Mouse (Mus musculus) hindbrain, embryonic 11.5 days (tissue): ENCODE measurements around the gene Barx1. TPM values are rescaled to one million over a fixed set of nuclear protein-coding genes. Genes with fewer than 3 reads are reported as not detected.

ENCODE experiments used
- ATAC-seq: fragments of 200-750 bp; cut with Nextera tagmentation; 2 replicates; pipeline ENCODE4 v1.8.0; 2017; ENCODE audit warnings: mild to moderate bottlenecking, moderate TSS enrichment, moderate library complexity; ENCODE audit not compliant: low FRiP score
- DNase-seq: peaks from one replicate; pipeline ENCODE4 v3.0.0-alpha.2; 2015; ENCODE audit warnings: low spot score
- H3K27ac ChIP-seq: fragments of 300-500 bp; sonication (generic); 2 replicates; pipeline ENCODE4 v1.5.1; 2014; ENCODE audit warnings: mild to moderate bottlenecking, low read depth, low read length
- H3K27me3 ChIP-seq: fragments of 300-500 bp; sonication (generic); 2 replicates; pipeline ENCODE4 v1.6.1; 2014; ENCODE audit warnings: mild to moderate bottlenecking, low read length, moderate library complexity, mixed read lengths; ENCODE audit not compliant: control insufficient read depth, insufficient read depth
- H3K36me3 ChIP-seq: fragments of 300-500 bp; sonication (generic); 2 replicates; pipeline ENCODE4 v1.6.1; 2014; ENCODE audit warnings: mild to moderate bottlenecking, low read length, moderate library complexity, mixed read lengths; ENCODE audit not compliant: control insufficient read depth, insufficient read depth
- H3K4me1 ChIP-seq: fragments of 300-500 bp; sonication (generic); replicated peaks from 2 replicates; pipeline ENCODE4 v1.6.1; 2014; ENCODE audit warnings: low read length, mixed read lengths; ENCODE audit not compliant: control insufficient read depth, insufficient read depth
- H3K4me2 ChIP-seq: fragments of 300-500 bp; sonication (generic); replicated peaks from 2 replicates; pipeline ENCODE4 v1.6.1; 2014; ENCODE audit warnings: mild to moderate bottlenecking, low read depth, low read length
- H3K4me3 ChIP-seq: fragments of 300-500 bp; sonication (generic); 2 replicates; pipeline ENCODE4 v1.5.1; 2014; ENCODE audit warnings: low read depth, low read length
- H3K9ac ChIP-seq: fragments of 300-500 bp; sonication (generic); 2 replicates; pipeline ENCODE4 v1.6.1; 2014; ENCODE audit warnings: low read depth, low read length
- H3K9me3 ChIP-seq: fragments of 300-500 bp; sonication (generic); 2 replicates; pipeline ENCODE4 v1.6.1; 2016; ENCODE audit warnings: low read length; ENCODE audit not compliant: control insufficient read depth
- WGBS: fragments of 180-500 bp; shearing (Covaris S2); extraction: QIAGEN DNeasy Blood & Tissue Kit; methylation state at CpG from one replicate; pipeline ENCODE4 v1.1.7; 2014; 5-methylcytosine and 5-hydroxymethylcytosine counted together
- polyA plus RNA-seq: library from polyadenylated mRNA; unstranded; fragments of >200 nt; fragmentation: Nextera tagmentation; extraction: Ambion mirVana; gene quantifications from 2 replicates; pipeline ENCODE4 v1.2.1, GENCODE M21; 2014

Gene Barx1
- polyA plus RNA-seq, 1 experiment from 2014 or later: 0.83 TPM

DNA sequence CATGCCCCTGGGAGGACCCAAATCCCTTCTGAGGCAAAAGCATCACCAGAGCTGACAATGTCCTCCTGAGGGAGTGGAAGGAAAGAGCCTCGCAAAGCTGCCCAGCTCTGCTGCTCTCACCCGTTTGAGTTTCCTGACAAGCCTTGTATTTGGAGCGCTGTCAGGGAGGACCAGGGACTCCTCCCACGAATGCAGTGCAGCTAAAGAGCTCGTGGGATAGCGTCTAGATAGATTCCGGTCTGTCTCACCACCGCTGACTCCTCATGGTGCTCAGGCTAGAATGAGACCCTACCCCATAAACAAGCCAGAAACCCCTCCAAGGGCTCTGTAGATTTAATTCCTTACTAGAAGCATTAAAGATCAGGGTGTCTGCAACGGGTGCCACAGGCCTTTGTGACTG is 5.0 kb upstream of the Barx1 start:
- Histone ChIP-seq H3K9ac (no peak overlapping the region), H3K27me3 (peaks cover 81% of the 10 kb centered on the region), H3K36me3 (no peaks in the 10 kb centered on the region), H3K4me3 (no peak overlapping the region), H3K9me3 (no peaks in the 10 kb centered on the region), H3K4me2 (no peak overlapping the region), H3K27ac (no peak overlapping the region), H3K4me1 (peaks cover under 1% of the 10 kb centered on the region; the same call in 1 of the 2 replicates)
- ATAC-seq (no peak), DNase-seq (peak; percentile 54)
- WGBS: 2% methylated on average over 9 of the region's 9 CpGs

DNA sequence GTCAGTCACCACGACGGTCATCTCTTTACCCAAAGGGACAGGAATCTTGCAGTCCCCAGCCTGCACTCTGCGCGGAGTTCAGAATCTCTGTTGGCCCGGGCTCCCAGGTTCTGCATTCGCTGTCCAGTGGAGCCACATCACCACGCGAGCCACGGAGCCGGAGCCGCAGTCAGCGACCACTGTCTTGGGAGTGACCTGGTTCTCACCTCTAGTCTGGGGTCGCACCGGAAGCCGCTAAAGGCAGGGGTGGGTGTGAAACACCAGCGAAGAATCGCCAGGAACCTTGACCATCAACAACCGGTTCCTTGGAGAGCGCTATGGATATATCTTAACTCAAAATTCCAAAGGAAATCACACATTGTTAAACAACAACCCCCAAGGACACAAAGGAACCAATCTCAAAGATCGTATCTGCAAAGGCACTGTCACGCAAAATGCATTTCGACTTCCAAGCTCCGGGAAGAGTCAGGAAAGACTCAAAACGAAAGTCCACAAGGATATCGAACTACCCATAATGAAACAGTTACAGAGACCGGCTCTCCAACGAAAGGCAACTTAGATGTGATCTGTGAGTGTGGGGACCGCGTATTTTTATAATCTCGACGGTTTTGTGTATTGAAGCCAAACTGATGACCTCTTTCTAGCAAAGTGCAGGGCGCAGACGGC is 4.1 kb upstream of the Barx1 start:
- WGBS: under 1% methylated on average over 33 of the region's 33 CpGs
- no peak overlapping the region for H3K27ac ChIP-seq
- DNase-seq: peak; percentile 64
- no peaks in the 10 kb centered on the region for H3K9me3 ChIP-seq
- H3K4me2 ChIP-seq: no peak overlapping the region
- H3K4me3 ChIP-seq: no peak overlapping the region
- no peak for ATAC-seq
- H3K4me1 ChIP-seq: peaks cover 5% of the 10 kb centered on the region
- no peak overlapping the region for H3K9ac ChIP-seq
- H3K27me3 ChIP-seq: peaks cover 83% of the 10 kb centered on the region
- H3K36me3 ChIP-seq: no peaks in the 10 kb centered on the region

DNA sequence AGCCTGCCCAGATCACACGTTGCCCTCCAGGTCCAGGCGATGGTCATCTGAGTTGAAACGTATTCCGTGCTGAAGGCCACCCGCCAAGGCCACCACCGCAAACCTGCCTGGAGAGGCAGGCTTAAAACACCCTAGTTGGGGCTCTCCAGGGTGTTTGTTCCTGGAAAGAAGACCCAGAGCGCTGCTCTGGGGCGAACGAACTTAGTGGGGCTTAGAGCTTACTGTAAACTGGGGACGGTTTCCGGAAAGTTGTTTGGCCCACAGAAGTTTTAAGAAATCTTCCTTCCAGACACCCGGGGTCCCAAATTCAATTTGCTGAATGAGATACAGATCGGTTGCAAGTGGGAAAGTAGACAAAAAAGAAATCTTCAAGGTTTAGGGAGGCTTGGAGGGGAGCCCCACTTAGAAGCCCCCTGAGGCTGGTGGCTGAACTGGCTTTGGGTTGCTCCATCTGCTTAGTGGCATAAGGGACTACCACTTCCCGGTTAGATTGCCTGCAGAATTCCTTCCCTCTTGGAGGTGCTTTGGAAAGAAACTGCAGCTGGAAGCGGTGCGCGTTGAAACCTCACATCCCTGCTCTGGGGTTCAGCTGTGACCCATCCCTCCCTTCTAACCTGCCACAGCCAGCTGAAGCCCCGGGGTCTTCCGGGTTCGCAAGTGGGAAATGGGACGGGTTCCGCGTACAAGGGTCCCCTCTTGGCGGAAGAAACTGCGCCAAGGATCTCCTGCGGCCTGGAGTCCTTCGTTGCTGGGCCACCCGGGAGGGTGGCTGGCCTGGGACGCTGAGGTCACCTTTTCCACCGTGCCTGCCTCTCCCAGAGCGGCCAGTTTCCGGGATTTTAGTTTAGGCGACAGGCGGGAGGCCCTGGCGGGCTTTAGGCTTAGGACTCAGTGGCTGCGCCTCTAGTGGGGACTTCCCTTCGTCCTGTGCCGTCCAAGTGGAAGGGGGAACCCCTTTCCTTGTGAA is 3.3 kb upstream of the Barx1 start:
- H3K9ac ChIP-seq: no peak overlapping the region
- no peak for ATAC-seq
- H3K4me2 ChIP-seq: no peak overlapping the region
- under 1% methylated on average over 38 of the region's 38 CpGs for WGBS
- H3K27ac ChIP-seq: no peak overlapping the region
- no peaks in the 10 kb centered on the region for H3K36me3 ChIP-seq
- peaks cover 5% of the 10 kb centered on the region for H3K4me1 ChIP-seq
- peak; percentile 64 for DNase-seq
- no peak overlapping the region for H3K4me3 ChIP-seq
- H3K9me3 ChIP-seq: no peaks in the 10 kb centered on the region
- H3K27me3 ChIP-seq: peaks cover 86% of the 10 kb centered on the region

DNA sequence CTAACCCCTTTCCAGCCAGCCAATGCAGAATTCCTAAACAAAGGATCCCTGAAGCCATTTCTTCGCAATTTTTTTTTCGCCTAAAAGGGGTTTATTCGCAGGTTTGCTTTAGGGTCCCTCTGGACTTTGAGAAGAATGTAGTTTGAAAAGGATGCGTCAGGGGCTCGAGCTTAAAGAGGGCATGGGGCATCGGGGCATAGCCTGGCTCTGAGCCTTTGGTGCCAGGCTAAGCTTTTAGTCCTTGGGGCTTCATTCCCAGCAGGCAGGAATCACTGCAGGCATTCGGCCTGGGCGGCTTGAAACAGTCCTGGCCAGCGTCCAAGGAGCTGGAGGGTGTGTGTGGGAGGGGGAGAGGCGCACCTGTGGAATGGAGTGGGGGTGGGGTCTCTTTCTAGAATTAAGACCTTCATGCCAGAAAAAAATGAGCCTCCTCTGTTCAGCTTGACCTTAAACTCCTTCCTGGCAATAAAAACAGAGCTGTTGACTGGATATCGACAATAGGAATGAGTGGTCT is 2.5 kb upstream of the Barx1 start:
- H3K9me3 ChIP-seq: no peaks in the 10 kb centered on the region
- peaks cover 5% of the 10 kb centered on the region for H3K4me1 ChIP-seq
- H3K4me2 ChIP-seq: no peak overlapping the region
- H3K9ac ChIP-seq: no peak overlapping the region
- 2% methylated on average over 11 of the region's 11 CpGs for WGBS
- no peak overlapping the region for H3K27ac ChIP-seq
- H3K27me3 ChIP-seq: peaks cover 90% of the 10 kb centered on the region
- DNase-seq (peak; percentile 60), ATAC-seq (no peak)
- no peaks in the 10 kb centered on the region for H3K36me3 ChIP-seq
- no peak overlapping the region for H3K4me3 ChIP-seq

DNA sequence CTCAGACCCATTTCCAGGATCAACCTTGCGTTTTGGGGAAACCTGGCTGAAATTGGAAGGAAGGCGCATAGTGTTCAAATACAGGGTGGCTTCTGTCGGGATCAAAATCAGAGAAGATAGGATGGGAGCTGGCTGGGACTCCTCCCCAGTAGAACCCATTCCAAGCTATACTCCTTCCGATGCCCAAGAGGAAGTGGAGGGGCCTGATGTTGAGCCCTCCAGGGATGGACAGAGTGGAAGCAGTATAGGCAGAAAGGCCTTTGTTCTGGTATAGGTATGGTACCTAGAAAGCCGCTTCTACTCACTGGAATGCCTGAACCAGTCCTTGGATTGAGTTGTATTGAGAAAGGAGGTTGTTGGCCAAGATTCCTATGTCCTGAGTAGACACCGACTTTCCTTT is 2.1 kb upstream of the Barx1 start:
- Histone ChIP-seq H3K27me3 (peaks cover 93% of the 10 kb centered on the region), H3K9ac (no peak overlapping the region), H3K27ac (no peak overlapping the region), H3K4me1 (peaks cover 6% of the 10 kb centered on the region), H3K4me2 (no peak overlapping the region), H3K4me3 (no peak overlapping the region), H3K9me3 (no peaks in the 10 kb centered on the region), H3K36me3 (no peaks in the 10 kb centered on the region)
- ATAC-seq (no peak), DNase-seq (peak; percentile 35)
- 13% methylated on average over 6 of the region's 6 CpGs for WGBS

DNA sequence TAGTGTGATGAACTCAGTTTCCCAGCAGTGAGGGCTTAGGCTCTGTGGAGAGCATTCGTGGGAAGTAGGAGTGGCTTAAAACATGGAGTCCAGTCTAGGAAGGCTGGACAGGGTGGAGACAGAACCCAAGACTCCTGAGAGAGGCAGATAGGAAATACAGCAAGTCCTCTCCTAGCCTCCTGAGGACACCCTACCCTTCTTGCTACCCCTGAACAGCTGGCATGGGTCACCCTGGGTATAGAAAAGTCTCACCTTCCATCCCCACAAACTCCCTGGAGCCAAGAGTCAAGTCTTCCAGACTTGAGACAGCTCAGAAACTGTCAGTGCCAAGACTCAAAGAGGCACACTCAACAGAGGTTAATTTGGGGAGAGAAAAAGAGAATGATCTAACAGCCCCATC is 1.2 kb upstream of the Barx1 start:
- Histone ChIP-seq H3K27ac (no peak overlapping the region), H3K9ac (no peak overlapping the region), H3K9me3 (no peaks in the 10 kb centered on the region), H3K27me3 (peaks cover 94% of the 10 kb centered on the region), H3K4me2 (no peak overlapping the region), H3K36me3 (no peaks in the 10 kb centered on the region), H3K4me3 (no peak overlapping the region), H3K4me1 (peaks cover 9% of the 10 kb centered on the region)
- ATAC-seq: no peak
- 0% methylated on average over 1 of the region's 1 CpGs for WGBS
- DNase-seq: peak; percentile 34

DNA sequence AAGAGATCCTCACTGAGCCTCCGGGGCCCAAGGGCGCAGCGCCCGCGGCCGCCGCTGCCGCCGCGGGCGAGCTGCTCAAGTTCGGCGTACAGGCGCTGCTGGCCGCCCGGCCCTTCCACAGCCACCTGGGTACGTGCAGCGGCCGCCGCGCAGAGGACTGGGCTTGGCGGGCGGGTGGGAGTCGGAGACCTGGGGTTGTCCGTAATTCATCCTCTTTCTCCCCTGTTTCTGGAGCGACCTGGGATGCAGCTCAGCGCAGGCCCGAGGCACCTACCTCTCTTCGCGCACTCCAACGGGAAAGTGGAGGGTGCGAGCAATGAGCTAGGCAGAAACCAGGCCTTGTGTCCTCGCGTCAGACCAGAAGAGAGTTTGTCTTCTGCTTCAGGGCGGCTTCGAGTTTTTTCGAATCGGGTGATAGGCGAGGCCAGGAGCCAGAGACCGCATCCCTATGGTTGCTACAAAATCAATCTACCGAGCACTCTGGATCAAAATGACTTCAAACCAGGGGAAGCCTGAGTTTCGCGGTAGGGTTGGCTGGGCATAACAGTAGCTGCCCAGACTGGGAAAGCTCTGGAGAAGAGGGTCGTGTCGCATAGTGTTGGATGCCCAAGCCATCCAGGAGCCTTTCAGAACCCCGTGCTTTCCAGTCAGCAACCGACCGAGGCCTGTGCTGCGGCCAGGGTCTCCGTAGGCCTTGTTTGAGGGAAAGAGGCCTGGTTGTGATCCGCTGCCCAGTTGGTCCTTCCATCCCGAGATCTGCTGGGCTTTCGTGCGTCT is 601 bp downstream of the Barx1 start:
- peak overlapping the region; percentile 82 for H3K4me2 ChIP-seq
- H3K4me3 ChIP-seq: peak overlapping the region; percentile 36
- ATAC-seq (peak; percentile 51; the same call in 1 of the 2 replicates), DNase-seq (peak; percentile 74)
- H3K4me1 ChIP-seq: peaks cover 9% of the 10 kb centered on the region
- 0 out of 2 replicates have a peak overlapping the region, but pooled peaks have one; percentile 21 for H3K9ac ChIP-seq
- H3K9me3 ChIP-seq: no peaks in the 10 kb centered on the region
- under 1% methylated on average over 53 of the region's 54 CpGs for WGBS
- no peaks in the 10 kb centered on the region for H3K36me3 ChIP-seq
- peaks cover 89% of the 10 kb centered on the region for H3K27me3 ChIP-seq
- no peak overlapping the region for H3K27ac ChIP-seq

DNA sequence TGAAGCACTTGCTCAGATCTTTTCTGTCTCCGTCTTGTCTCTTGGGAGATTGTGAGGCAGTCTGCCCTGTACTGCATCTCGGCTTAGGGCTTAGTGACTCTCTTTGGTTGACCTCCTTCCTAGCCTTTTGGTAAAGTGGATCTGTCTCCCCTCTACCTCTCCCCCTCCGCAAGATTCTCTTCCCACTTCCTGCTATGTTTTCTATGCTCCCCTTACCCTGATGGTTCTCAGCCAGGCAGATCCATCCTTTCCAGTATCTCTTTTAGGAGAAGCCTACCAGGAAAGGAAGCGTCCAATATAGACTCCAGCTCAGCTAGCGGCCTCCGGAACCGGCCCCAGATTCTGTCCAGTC is 1.2 kb downstream of the Barx1 start:
- WGBS: 4% methylated on average over 7 of the region's 7 CpGs

More for the DNA sequence above, 1.2 kb downstream of the Barx1 start:
- Histone ChIP-seq H3K27ac (no peak overlapping the region), H3K4me3 (no peak overlapping the region; the same call in 1 of the 2 replicates), H3K27me3 (peaks cover 91% of the 10 kb centered on the region), H3K9ac (no peak overlapping the region), H3K36me3 (no peaks in the 10 kb centered on the region), H3K4me1 (peaks cover 9% of the 10 kb centered on the region), H3K4me2 (no peak overlapping the region), H3K9me3 (no peaks in the 10 kb centered on the region)
- peak; percentile 66 for DNase-seq
- ATAC-seq: no peak
